ENCODE assay signal across 18 mouse cellular contexts in the genomic region with DNA sequence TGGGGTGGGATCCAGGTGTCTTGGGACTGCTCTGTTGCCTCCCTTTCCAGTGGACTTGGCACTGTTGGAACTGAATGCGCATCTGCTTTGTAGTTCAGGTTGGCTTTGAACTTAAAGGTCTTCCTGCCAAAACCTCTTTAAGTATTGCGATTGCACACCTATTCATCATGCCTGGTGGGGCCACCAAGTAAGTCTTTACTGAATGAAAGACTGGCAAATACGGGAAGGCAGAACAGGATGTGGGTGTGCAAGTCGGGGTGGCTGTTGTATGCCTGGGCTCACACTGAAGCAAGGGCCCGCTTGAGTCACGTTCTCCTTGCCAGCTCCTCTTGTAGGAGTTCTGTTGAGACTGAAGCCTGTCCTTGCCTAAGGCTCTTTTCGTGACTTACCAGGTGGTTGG. TPM values are rescaled to one million over a fixed set of nuclear protein-coding genes. Genes with fewer than 3 reads are reported as not detected.
A peak's percentile ranks its signal among the peaks of the same experiment; 100 is the strongest.
DNase-seq lines count a peak whose midpoint lies in the region; ATAC-seq and TF ChIP-seq lines count a peak whose summit lies in the region.
"Had no signal": no experiment of that assay in that cellular context is flagged by ENCODE, and none has a peak within 500 bp of the region (broad histone marks: within the 10 kb centered on the region; RNA-seq: fewer than 3 reads in every experiment).

No protein-coding gene starts in this region.

- no peaks in the 10 kb centered on the region for H3K9me3 ChIP-seq in hindbrain, embryonic 10.5 days
- H3K9me3 ChIP-seq: forebrain, embryonic 12.5 days; heart, embryonic 10.5 days; hindbrain, embryonic 12.5 days; liver, embryonic 12.5 days; midbrain, embryonic 12.5 days had no signal

- H3K36me3 ChIP-seq in thymus, adult 2 months (ENCODE audit: control insufficient read depth, insufficient read depth, low read length) = no peaks in the 10 kb centered on the region
- H3K36me3 ChIP-seq in hindbrain, embryonic 10.5 days = no peaks in the 10 kb centered on the region
- H3K36me3 ChIP-seq: forebrain, embryonic 12.5 days; heart, embryonic 10.5 days; hindbrain, embryonic 12.5 days; liver, embryonic 12.5 days; midbrain, embryonic 12.5 days had no signal

- H3K27me3 ChIP-seq in thymus, adult 2 months (ENCODE audit: control insufficient read depth, insufficient read depth, low read length) = no peaks in the 10 kb centered on the region
- H3K27me3 ChIP-seq in hindbrain, embryonic 10.5 days (ENCODE audit: insufficient read depth, poor library complexity, severe bottlenecking) = no peaks in the 10 kb centered on the region
- H3K27me3 ChIP-seq: forebrain, embryonic 12.5 days; hindbrain, embryonic 12.5 days; liver, embryonic 12.5 days; midbrain, embryonic 12.5 days had no signal

- H3K27ac ChIP-seq in thymus, adult 2 months (ENCODE audit: control insufficient read depth, insufficient read depth, low read length) = no peak overlapping the region
- no peak overlapping the region for H3K27ac ChIP-seq in hindbrain, embryonic 10.5 days
- H3K27ac ChIP-seq: forebrain, embryonic 12.5 days; heart, embryonic 10.5 days; hindbrain, embryonic 12.5 days; midbrain, embryonic 12.5 days had no signal

- TF ChIP-seq CTCF in thymus, adult 2 months (IDR thresholded peaks at IDR 0.05; ENCODE audit: borderline replicate concordance, control insufficient read depth, extremely low read depth, insufficient read depth, low read length, poor library complexity) = no peak

- peaks cover 25% of the 10 kb centered on the region for H3K4me1 ChIP-seq in thymus, adult 2 months (replicated peaks; ENCODE audit: control insufficient read depth, insufficient read depth, low read length)
- no peaks in the 10 kb centered on the region for H3K4me1 ChIP-seq in hindbrain, embryonic 10.5 days (replicated peaks)
- H3K4me1 ChIP-seq: forebrain, embryonic 12.5 days; heart, embryonic 10.5 days; hindbrain, embryonic 12.5 days; midbrain, embryonic 12.5 days had no signal

- no peak overlapping the region for H3K4me3 ChIP-seq in thymus, adult 2 months (ENCODE audit: control insufficient read depth, insufficient read depth, low read length)
- no peak overlapping the region for H3K4me3 ChIP-seq in hindbrain, embryonic 10.5 days
- H3K4me3 ChIP-seq: forebrain, embryonic 12.5 days; heart, embryonic 10.5 days; hindbrain, embryonic 12.5 days; liver, embryonic 12.5 days; midbrain, embryonic 12.5 days had no signal

- DNase-seq in 3134 (ENCODE audit: extremely low read depth, insufficient read length, low spot score) = peak; percentile 43
- peak; percentile 20 to 31 for DNase-seq in CD8-positive naive resting alpha-beta T cell, adult 2 months (ENCODE audit: low read depth in 2 of 2, low spot score in 2 of 2)
- DNase-seq in thymus, adult 2 months = peak; percentile 35
- DNase-seq in right cerebral cortex, postnatal 10 days (ENCODE audit: low spot score in 2 of 2) = no peak
- DNase-seq in ovary, postnatal 14 days (ENCODE audit: low spot score) = no peak
- no peak for DNase-seq in hindbrain, embryonic 10.5 days (ENCODE audit: low spot score)
- DNase-seq: adrenal gland, postnatal 36 days; cerebellum, adult 11 months; kidney, adult 11 months; kidney, postnatal 25 days; left cerebral cortex, postnatal 4 days; spleen, adult 18-20 months had no signal

- WGBS in thymus, adult 2 months = 7% methylated on average over 7 of the region's 7 CpGs
- 92% methylated on average over 7 of the region's 7 CpGs for WGBS in hindbrain, embryonic 10.5 days

- peak; percentile 88 for ATAC-seq in inflammation-experienced regulatory T-cells, adult 6 months
- ATAC-seq: liver, embryonic 12.5 days had no signal

- TF ChIP-seq POLR2A in thymus, adult 2 months (IDR thresholded peaks at IDR 0.05; ENCODE audit: control insufficient read depth, extremely low read depth, insufficient read depth, low read length, poor library complexity) = no peak

RNA-seq across cellular contexts. Expression of a gene that starts 18.5 kb away (rescaled TPM):
- polyA plus RNA-seq in inflammation-experienced regulatory T-cells, adult 6 months (2017; shearing (Covaris generic)) = 10 to 100 TPM; 18.5 to 34.1 (median 25.9) TPM
- polyA plus RNA-seq in thymus, adult 2 months (2012; rRNA removed) = 26.6 and 29.7 TPM in 2 replicates
- polyA plus RNA-seq in hindbrain, embryonic 10.5 days (2016; fragmentation: Nextera tagmentation; extraction: Ambion mirVana) = 8.3 and 9.9 TPM in 2 replicates

Comparison
In these comparisons a context has a peak if more than half of its experiments do, and no peak if none do; other contexts are left out.
1. DNase-seq: peak in 3134 (single experiment), CD8-positive naive resting alpha-beta T cell, adult 2 months (2 of 2) and thymus, adult 2 months (single experiment); none in right cerebral cortex, postnatal 10 days (0 of 2), ovary, postnatal 14 days (single experiment) and hindbrain, embryonic 10.5 days (single experiment).